Mouse (Mus musculus): ENCODE results near the gene Grip1. TPM values are rescaled to one million over a fixed set of nuclear protein-coding genes. Genes with fewer than 3 reads are reported as not detected.
"Not testable (repeated sequence)": the region's sequence is repeated elsewhere in the genome, so short reads cannot be mapped to it uniquely, and the experiment has no call there.

Grip1 gene
- polyA plus RNA-seq, 1 experiment from 2014 or later, result 0.86 TPM

- under 1% methylated on average over 55 of the region's 55 CpGs for WGBS (ENCODE audit: insufficient replicate concordance)
- peaks cover 10% of the 10 kb centered on the region for H3K36me3 ChIP-seq (replicated peaks; ENCODE audit: insufficient read depth, low read length)
- peaks cover 4% of the 10 kb centered on the region; the same call in 1 of the 2 replicates for H3K4me1 ChIP-seq (ENCODE audit: insufficient read depth)
- peak within 1 kb of the TSS; percentile 87 for H3K9ac ChIP-seq (replicated peaks)
- no peaks in the 10 kb centered on the region for H3K27me3 ChIP-seq (ENCODE audit: insufficient read depth, low read length)
- ATAC-seq (peak; percentile 99), DNase-seq (peak; percentile 100)
- H3K9me3 ChIP-seq (ENCODE audit: low read length), result no peaks in the 10 kb centered on the region
- H3K4me3 ChIP-seq (ENCODE audit: low read depth, low read length), result peak within 1 kb of the TSS; percentile 83
- TF ChIP-seq EP300 (IDR thresholded peaks at IDR 0.05; ENCODE audit: low read depth) (0 out of 2 replicates have a peak, but pooled peaks have one; percentile 51), CTCF (IDR thresholded peaks at IDR 0.05; ENCODE audit: low read depth) (no peak)
- peak within 1 kb of the TSS; percentile 74 for H3K4me2 ChIP-seq (ENCODE audit: low read depth, low read length)
- peak within 1 kb of the TSS; percentile 99 for H3K27ac ChIP-seq (ENCODE audit: low read depth)
Measured at GRCm38 (mm10) chr10:120112507-120113396, 659.1 kb downstream of the Grip1 start, which contains the start of gene Helb. Helb (minus strand) TSS chr10:120112987.

DNA sequence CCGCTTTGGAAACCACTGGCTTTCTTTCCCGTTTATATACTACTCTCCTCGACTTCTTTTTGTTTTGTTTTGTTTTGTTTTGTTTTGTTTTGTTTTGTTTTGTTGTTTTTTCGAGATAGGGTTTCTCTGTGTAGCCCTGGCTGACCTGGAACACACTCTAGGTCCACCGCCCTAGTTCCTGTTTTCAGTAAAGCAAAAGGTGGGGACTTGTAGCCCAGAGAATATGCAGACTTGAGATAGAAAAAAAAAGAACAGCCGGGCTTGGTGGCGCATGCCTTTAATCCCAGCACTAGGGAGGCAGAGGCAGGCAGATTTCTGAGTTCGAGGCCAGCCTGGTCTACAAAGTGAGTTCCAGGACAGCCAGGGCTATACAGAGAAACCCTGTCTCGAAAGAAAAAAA, 659.9 kb downstream of the Grip1 start:
- not testable (repeated sequence) for H3K27me3 ChIP-seq (ENCODE audit: insufficient read depth, low read length); H3K4me1 ChIP-seq (ENCODE audit: insufficient read depth); DNase-seq; ATAC-seq; H3K9me3 ChIP-seq (ENCODE audit: low read length)
- Histone ChIP-seq H3K27ac (ENCODE audit: low read depth) (peak overlapping the region; percentile 99), H3K9ac (replicated peaks) (peak overlapping the region; percentile 60), H3K4me2 (ENCODE audit: low read depth, low read length) (peak overlapping the region; percentile 74), H3K4me3 (ENCODE audit: low read depth, low read length) (peak overlapping the region; percentile 83), H3K36me3 (replicated peaks; ENCODE audit: insufficient read depth, low read length) (peaks cover 10% of the 10 kb centered on the region)
- whole genome bisulfite sequencing (ENCODE audit: insufficient replicate concordance), result 34% methylated on average over 9 of the region's 9 CpGs

DNA sequence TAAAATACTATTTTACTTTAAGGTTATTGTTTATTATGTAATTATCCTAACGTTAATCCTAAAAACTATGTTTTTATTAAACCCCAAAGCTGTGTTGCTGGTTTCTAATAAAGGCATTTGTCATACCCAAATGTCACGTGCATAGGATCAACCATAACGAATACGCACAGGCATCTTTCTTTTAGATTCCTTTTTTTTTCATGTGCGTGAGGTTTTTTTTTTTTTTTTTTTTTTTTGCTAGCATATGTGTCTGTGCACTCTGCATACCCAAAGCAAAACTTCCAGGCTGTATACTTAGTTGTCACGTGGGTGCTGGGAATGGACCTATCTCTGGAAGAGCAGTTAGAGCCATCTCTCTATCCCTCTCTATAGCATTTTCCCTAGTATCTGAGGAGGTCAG, 660.4 kb downstream of the Grip1 start:
- Histone ChIP-seq H3K4me1 (ENCODE audit: insufficient read depth) (peaks cover 4% of the 10 kb centered on the region; the same call in 1 of the 2 replicates), H3K4me3 (ENCODE audit: low read depth, low read length) (no peak overlapping the region), H3K27me3 (ENCODE audit: insufficient read depth, low read length) (no peaks in the 10 kb centered on the region), H3K9me3 (ENCODE audit: low read length) (no peaks in the 10 kb centered on the region), H3K4me2 (ENCODE audit: low read depth, low read length) (no peak overlapping the region), H3K9ac (replicated peaks) (no peak overlapping the region), H3K27ac (ENCODE audit: low read depth) (no peak overlapping the region), H3K36me3 (replicated peaks; ENCODE audit: insufficient read depth, low read length) (peaks cover 6% of the 10 kb centered on the region)
- TF ChIP-seq EP300 (IDR thresholded peaks at IDR 0.05; ENCODE audit: low read depth) (no peak), CTCF (IDR thresholded peaks at IDR 0.05; ENCODE audit: low read depth) (no peak)
- WGBS (ENCODE audit: insufficient replicate concordance), result 81% methylated on average over 6 of the region's 6 CpGs
- ATAC-seq (no peak), DNase-seq (no peak)

DNA sequence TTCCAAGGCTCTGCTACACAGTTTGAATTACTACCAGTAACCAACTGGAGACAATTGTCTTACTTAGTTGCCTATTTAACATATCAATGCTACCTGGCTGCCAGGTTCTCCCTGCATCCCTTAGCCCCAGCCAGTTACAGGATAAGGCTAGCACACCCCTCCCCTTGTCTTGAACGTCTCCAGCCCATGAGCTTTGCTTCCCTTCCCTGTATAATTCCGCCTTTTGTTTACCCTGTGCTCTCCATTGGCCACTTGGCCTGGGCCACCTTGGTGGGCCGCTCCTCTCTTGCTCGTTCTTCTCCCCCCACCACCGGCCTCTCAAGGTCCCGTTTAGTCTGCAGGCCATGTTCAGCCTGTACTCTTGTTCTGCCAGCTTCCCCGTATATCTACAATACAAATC, 660.9 kb downstream of the Grip1 start:
- WGBS (ENCODE audit: insufficient replicate concordance), result 78% methylated on average over 7 of the region's 7 CpGs
- no peak for TF ChIP-seq CTCF (IDR thresholded peaks at IDR 0.05; ENCODE audit: low read depth)
- TF ChIP-seq EP300 (IDR thresholded peaks at IDR 0.05; ENCODE audit: low read depth), result no peak
- H3K36me3 ChIP-seq (replicated peaks; ENCODE audit: insufficient read depth, low read length), result peaks cover 1% of the 10 kb centered on the region; the same call in 1 of the 2 replicates
- no peak overlapping the region for H3K4me2 ChIP-seq (ENCODE audit: low read depth, low read length)
- H3K9ac ChIP-seq (replicated peaks), result no peak overlapping the region
- H3K9me3 ChIP-seq (ENCODE audit: low read length), result no peaks in the 10 kb centered on the region
- DNase-seq (no peak), ATAC-seq (no peak)
- H3K27me3 ChIP-seq (ENCODE audit: insufficient read depth, low read length), result no peaks in the 10 kb centered on the region
- peaks cover 4% of the 10 kb centered on the region; the same call in 1 of the 2 replicates for H3K4me1 ChIP-seq (ENCODE audit: insufficient read depth)
- no peak overlapping the region for H3K4me3 ChIP-seq (ENCODE audit: low read depth, low read length)
- H3K27ac ChIP-seq (ENCODE audit: low read depth), result no peak overlapping the region

- Histone ChIP-seq H3K4me1 (ENCODE audit: insufficient read depth) (peaks cover 4% of the 10 kb centered on the region; the same call in 1 of the 2 replicates), H3K27ac (ENCODE audit: low read depth) (no peak overlapping the region), H3K27me3 (ENCODE audit: insufficient read depth, low read length) (no peaks in the 10 kb centered on the region), H3K4me2 (ENCODE audit: low read depth, low read length) (no peak overlapping the region), H3K4me3 (ENCODE audit: low read depth, low read length) (no peak overlapping the region), H3K9me3 (ENCODE audit: low read length) (no peaks in the 10 kb centered on the region), H3K9ac (replicated peaks) (no peak overlapping the region), H3K36me3 (replicated peaks; ENCODE audit: insufficient read depth, low read length) (no peaks in the 10 kb centered on the region; the same call in 1 of the 2 replicates)
- DNase-seq (no peak), ATAC-seq (no peak)
- WGBS (ENCODE audit: insufficient replicate concordance), result 79% methylated on average over 1 of the region's 1 CpGs
- TF ChIP-seq EP300 (IDR thresholded peaks at IDR 0.05; ENCODE audit: low read depth) (no peak), CTCF (IDR thresholded peaks at IDR 0.05; ENCODE audit: low read depth) (no peak)
Measured at GRCm38 (mm10) chr10:120115249-120115648, 661.6 kb downstream of the Grip1 start.

- Histone ChIP-seq H3K4me3 (ENCODE audit: low read depth, low read length) (no peak overlapping the region), H3K9ac (replicated peaks) (no peak overlapping the region), H3K27ac (ENCODE audit: low read depth) (no peak overlapping the region), H3K4me2 (ENCODE audit: low read depth, low read length) (no peak overlapping the region), H3K4me1 (ENCODE audit: insufficient read depth) (no peaks in the 10 kb centered on the region), H3K9me3 (ENCODE audit: low read length) (no peaks in the 10 kb centered on the region), H3K36me3 (replicated peaks; ENCODE audit: insufficient read depth, low read length) (no peaks in the 10 kb centered on the region), H3K27me3 (ENCODE audit: insufficient read depth, low read length) (no peaks in the 10 kb centered on the region)
- ATAC-seq (no peak), DNase-seq (no peak)
- TF ChIP-seq CTCF (IDR thresholded peaks at IDR 0.05; ENCODE audit: low read depth) (no peak), EP300 (IDR thresholded peaks at IDR 0.05; ENCODE audit: low read depth) (no peak)
- 85% methylated on average over 3 of the region's 3 CpGs for WGBS (ENCODE audit: insufficient replicate concordance)
Measured at GRCm38 (mm10) chr10:120123721-120124120, 670.1 kb downstream of the Grip1 start.

Measured in liver, postnatal 0 days (tissue).